Mouse (Mus musculus): ENCODE data around the gene Gm20821.
"Not testable (repeated sequence)": the region's sequence is repeated elsewhere in the genome, so short reads cannot be mapped to it uniquely, and the experiment has no call there.

The Gm20821 gene

GRCm38 (mm10) chrY:9781504-9781903 lies at the start of gene Gm20821:
Gene Gm20821 (plus strand): TSS chrY:9781804.
- DNase-seq (ENCODE audit: low spot score), result not testable (repeated sequence)
